Mouse (Mus musculus): Measurements from ENCODE around the gene H1foo. TPM values are rescaled to one million over a fixed set of nuclear protein-coding genes. Genes with fewer than 3 reads are reported as not detected.

The H1foo gene
- total RNA-seq, 2 experiments from 2014 or later = not detected

DNA sequence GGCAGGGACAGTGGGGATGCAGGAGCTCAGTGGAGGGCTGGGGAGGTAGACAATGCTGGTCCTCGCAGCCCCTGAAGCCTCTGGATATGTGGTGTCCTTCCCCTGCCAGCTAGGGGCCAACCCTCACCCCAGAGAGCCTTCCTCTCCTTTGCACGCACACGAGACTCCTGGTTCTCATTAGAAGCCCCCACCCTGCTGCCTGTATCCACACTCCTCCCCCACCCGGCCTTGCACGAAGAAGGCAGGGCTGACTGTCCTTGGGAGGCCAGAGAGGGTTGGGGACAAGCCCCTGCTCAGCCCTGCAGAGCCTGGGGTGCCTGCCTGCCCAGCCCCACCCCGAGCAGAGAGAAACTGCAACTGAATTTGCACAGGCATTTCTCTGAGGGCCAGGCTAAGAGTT, 12.9 kb downstream of the H1foo start:
- no peak for ATAC-seq (replicated peaks; ENCODE audit: low FRiP score, low TSS enrichment, poor library complexity, severe bottlenecking)

- no peak for ATAC-seq (replicated peaks; ENCODE audit: low FRiP score, low TSS enrichment, poor library complexity, severe bottlenecking)
Observed at GRCm38 (mm10) chr6:115958445-115958844, 13.7 kb downstream of the H1foo start.

- ATAC-seq (replicated peaks; ENCODE audit: low FRiP score, low TSS enrichment, poor library complexity, severe bottlenecking) = no peak
Observed at GRCm38 (mm10) chr6:115959151-115959691, 14.5 kb downstream of the H1foo start.

DNA sequence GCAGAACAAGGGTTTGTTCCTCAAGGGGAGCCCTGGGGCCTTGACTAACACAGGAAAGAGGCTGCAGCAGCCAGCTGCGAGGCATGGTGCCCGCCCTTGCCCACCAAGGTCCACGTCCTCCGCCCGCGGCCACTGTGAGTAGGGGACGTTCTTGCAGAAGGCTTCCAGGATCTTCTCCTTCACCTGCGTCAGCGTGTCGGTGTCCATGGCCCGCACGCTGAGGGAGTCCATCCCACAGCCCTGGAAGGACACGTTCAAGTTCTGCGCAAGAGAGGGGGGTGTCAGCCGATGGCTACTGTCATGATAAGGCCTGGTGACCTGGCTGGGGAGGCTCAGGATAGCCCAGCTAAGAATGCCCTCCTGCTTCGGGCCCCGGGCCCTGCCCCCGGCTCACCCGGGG, 15.6 kb downstream of the H1foo start:
- ATAC-seq (replicated peaks; ENCODE audit: low FRiP score, low TSS enrichment, poor library complexity, severe bottlenecking) = no peak

DNA sequence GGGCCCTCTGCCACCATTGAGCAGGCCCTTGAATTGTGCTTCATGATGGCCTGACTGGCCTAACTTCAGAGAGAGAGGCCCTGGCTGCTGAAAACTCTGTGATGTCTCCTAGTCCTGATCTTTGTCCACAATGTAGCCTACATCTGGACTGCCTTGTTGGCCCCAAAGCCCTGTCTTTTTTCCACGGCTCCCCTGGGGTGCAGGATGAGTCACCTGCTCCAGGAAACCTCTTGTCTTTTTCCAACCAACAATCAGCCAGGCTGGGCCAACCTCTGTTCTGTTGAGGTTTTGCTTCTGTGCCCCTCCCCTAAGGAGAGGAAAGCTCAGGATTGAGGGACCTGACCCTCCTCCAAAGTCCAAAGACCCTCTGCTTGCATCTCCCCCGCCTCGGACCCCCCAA, 17.0 kb downstream of the H1foo start:
- ATAC-seq (replicated peaks; ENCODE audit: low FRiP score, low TSS enrichment, poor library complexity, severe bottlenecking) = no peak

GRCm38 (mm10) chr6:115962439-115963085, 17.8 kb downstream of the H1foo start:
- ATAC-seq (replicated peaks; ENCODE audit: low FRiP score, low TSS enrichment, poor library complexity, severe bottlenecking) = no peak

GRCm38 (mm10) chr6:115963656-115964055, 18.9 kb downstream of the H1foo start:
- no peak for ATAC-seq (replicated peaks; ENCODE audit: low FRiP score, low TSS enrichment, poor library complexity, severe bottlenecking)

DNA sequence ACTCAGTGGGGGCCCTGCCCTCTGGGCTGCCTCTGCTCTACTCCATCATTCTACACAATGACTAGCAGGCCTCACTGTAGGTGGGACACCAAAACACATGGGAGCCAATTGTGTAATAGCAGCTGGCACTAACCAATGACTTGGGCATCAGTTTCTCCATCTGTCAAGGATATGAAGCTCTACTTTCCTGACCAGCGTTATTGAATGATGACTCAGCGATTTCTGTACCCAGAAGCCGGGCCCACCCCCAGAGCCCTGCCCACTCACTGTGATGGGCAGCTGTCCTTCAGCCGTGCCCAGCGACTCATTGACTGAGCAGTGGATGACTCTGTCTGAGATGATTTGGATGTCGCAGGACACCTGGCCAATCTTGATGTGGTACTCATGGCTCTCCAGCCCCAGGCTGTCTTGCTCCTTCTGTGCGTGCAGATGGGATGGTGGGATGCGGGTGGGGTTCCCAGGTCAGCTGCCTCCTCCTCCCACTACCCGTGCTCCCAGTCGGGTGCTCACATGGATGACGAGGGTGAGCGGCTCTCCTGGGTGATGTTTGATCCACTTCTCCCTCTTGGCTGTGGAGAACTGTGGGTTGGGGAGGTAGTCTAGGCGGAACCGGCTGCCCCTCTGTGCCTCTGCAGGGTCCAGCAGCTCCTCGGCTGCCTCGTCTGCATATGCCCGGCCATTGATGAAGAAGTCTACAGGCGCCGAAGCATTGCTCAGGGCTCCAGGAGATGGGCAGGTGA, 21.7 kb downstream of the H1foo start:
- ATAC-seq (replicated peaks; ENCODE audit: low FRiP score, low TSS enrichment, poor library complexity, severe bottlenecking) = no peak

GRCm38 (mm10) chr6:115967291-115967880, 22.6 kb downstream of the H1foo start:
- no peak for ATAC-seq (replicated peaks; ENCODE audit: low FRiP score, low TSS enrichment, poor library complexity, severe bottlenecking)

DNA sequence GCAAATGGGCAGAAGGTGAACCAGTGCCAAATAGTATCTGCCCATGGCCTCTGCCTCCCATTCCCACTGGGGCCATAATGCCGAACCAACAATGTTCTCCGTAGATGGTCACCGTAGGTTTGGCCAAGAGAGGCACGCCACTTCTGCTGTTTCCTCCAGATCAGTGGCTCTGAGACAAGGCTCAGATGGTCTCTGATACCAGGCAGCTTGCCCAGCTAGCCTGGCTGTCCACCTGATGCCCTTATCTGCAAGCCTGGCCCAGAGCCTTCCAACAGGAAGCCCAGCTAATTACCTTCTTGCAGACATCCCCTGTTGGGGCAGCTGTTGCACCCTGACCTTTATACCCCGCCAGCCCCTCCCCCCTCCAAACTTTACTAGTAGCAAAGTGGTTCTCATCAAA, 23.3 kb downstream of the H1foo start:
- ATAC-seq (replicated peaks; ENCODE audit: low FRiP score, low TSS enrichment, poor library complexity, severe bottlenecking) = no peak

DNA sequence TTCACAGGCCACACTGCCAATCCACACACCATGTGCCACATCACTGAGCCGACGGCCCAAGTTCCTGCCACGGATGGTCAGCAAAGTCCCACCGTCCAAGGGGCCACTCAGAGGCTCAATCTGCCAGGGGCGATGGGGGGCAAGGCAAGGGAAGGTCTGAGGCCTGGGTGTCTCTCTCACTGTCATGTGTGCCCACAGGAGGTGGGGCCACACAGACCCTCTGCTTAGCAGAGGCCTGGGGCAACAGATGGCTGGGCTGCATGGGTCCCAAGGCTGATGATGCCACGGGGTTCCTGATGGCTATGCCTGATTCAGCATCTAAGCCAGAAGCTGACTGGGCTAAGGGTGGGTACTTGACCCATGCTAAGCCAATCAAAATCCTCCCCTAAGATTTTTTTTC, 24.0 kb downstream of the H1foo start:
- ATAC-seq (replicated peaks; ENCODE audit: low FRiP score, low TSS enrichment, poor library complexity, severe bottlenecking) = no peak

- no peak for ATAC-seq (replicated peaks; ENCODE audit: low FRiP score, low TSS enrichment, poor library complexity, severe bottlenecking)
Observed at GRCm38 (mm10) chr6:115969103-115969502, 24.4 kb downstream of the H1foo start.

- ATAC-seq (replicated peaks; ENCODE audit: low FRiP score, low TSS enrichment, poor library complexity, severe bottlenecking) = no peak
Observed at GRCm38 (mm10) chr6:115969952-115970351, 25.2 kb downstream of the H1foo start.

GRCm38 (mm10) chr6:115971273-115972060, 26.7 kb downstream of the H1foo start:
- no peak for ATAC-seq (replicated peaks; ENCODE audit: low FRiP score, low TSS enrichment, poor library complexity, severe bottlenecking)

DNA sequence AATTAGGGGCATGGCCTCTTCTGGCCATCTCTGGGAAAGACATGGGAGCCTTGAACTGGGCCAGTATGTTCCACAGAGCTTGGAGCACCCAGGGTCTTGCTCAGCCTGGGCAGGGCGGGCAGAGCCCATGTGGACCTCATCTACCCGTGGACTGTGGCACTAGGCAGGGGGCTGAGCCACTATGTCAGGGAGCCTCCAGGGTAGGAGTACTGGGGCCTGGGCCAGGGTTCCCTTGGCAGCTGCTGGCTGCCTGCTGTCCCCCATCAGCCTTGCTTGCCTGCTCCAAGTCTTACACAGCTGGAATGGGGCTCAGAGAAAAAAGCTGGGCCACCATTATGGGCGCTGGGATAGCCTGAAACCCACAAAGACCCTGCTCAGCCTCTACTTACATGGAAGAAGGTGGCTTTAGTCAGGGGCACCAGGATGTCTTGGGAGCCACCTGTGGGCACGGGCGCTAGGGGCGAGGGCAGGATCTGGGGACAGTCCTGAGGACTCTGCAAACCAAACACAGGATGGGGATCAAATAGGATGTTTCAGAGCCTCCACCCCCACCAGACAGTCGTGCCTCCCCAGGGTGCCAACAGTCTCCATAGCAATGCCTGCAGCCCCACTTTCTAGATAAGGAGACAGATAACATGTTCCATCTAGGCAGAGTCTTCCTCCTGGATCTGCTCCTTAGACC, 27.5 kb downstream of the H1foo start:
- ATAC-seq (replicated peaks; ENCODE audit: low FRiP score, low TSS enrichment, poor library complexity, severe bottlenecking) = no peak

GRCm38 (mm10) chr6:115973139-115973875, 28.6 kb downstream of the H1foo start:
- ATAC-seq (replicated peaks; ENCODE audit: low FRiP score, low TSS enrichment, poor library complexity, severe bottlenecking) = no peak

- no peak for ATAC-seq (replicated peaks; ENCODE audit: low FRiP score, low TSS enrichment, poor library complexity, severe bottlenecking)
Observed at GRCm38 (mm10) chr6:115973881-115974662, 29.3 kb downstream of the H1foo start.

DNA sequence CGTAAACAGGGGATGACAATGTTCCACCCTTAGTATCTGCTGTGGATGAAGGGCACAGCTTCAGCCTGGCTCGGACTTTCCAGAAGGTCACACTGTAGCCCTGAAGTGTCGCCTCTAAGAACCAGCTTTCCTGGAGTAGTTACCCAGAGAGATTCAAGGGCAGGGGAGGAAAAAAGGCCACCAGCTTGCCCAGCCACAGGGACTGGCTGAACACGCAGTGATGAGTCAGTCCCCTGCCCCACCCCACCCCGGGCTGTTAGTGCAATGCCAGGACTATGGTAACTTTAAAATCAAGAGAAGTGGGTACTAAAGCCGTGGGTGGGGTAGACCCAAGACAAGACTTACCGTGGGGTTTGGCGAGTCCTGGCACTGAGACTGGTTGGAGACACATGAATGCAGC, 30.9 kb downstream of the H1foo start:
- ATAC-seq (replicated peaks; ENCODE audit: low FRiP score, low TSS enrichment, poor library complexity, severe bottlenecking) = no peak
